In genomic region chr11:32488808-32489670, GRCm38 (mm10) we compare ENCODE assay signal across 13 mouse cellular contexts. TPM values are rescaled to one million over a fixed set of nuclear protein-coding genes. Genes with fewer than 3 reads are reported as not detected.
DNase-seq lines count a peak whose midpoint lies in the region; ATAC-seq and TF ChIP-seq lines count a peak whose summit lies in the region.
"Had no signal": no experiment of that assay in that cellular context is flagged by ENCODE, and none has a peak within 500 bp of the region (broad histone marks: within the 10 kb centered on the region; RNA-seq: fewer than 3 reads in every experiment).

No protein-coding gene starts in this region.

- H3K27me3 ChIP-seq in lung, embryonic 15.5 days = no peaks in the 10 kb centered on the region
- peaks cover 5% of the 10 kb centered on the region; the same call in 1 of the 2 replicates for H3K27me3 ChIP-seq in G1E (ENCODE audit: insufficient read depth, low read length)
- no peaks in the 10 kb centered on the region for H3K27me3 ChIP-seq in splenic B cell, adult 2 months (ENCODE audit: control insufficient read depth, insufficient read depth, low read length, poor library complexity, severe bottlenecking)

- H3K4me1 ChIP-seq in lung, embryonic 15.5 days = peaks cover 26% of the 10 kb centered on the region
- H3K4me1 ChIP-seq in G1E (ENCODE audit: insufficient read depth, low read depth, low read length) = no peaks in the 10 kb centered on the region
- H3K4me1 ChIP-seq in embryonic fibroblast, embryonic 13.5 days (ENCODE audit: control insufficient read depth, insufficient read depth, low read length) = peaks cover 4% of the 10 kb centered on the region; the same call in 1 of the 2 replicates

- no peak overlapping the region for H3K4me3 ChIP-seq in lung, embryonic 15.5 days
- no peak overlapping the region for H3K4me3 ChIP-seq in G1E (ENCODE audit: low read depth, low read length)
- H3K4me3 ChIP-seq in embryonic fibroblast, embryonic 13.5 days (ENCODE audit: insufficient read depth, low read length) = no peak overlapping the region
- H3K4me3 ChIP-seq: layer of hippocampus, adult 2 months had no signal

- TF ChIP-seq POLR2A in embryonic fibroblast, embryonic 13.5 days (IDR thresholded peaks at IDR 0.05; ENCODE audit: low read depth, low read length) = no peak

- peak overlapping the region; percentile 72 for H3K27ac ChIP-seq in lung, embryonic 15.5 days
- peak overlapping the region; percentile 73 for H3K27ac ChIP-seq in embryonic fibroblast, embryonic 13.5 days (ENCODE audit: insufficient read depth, low read length)
- H3K27ac ChIP-seq: layer of hippocampus, adult 2 months had no signal

- WGBS in lung, embryonic 15.5 days = 49% methylated on average over 5 of the region's 5 CpGs

- peak; percentile 67 for ATAC-seq in lung, embryonic 15.5 days (ENCODE audit: borderline replicate concordance, extremely low read depth, low FRiP score, low TSS enrichment)
- ATAC-seq in G1E (ENCODE audit: extremely low read depth, insufficient number of reproducible peaks, low FRiP score, poor library complexity, severe bottlenecking) = 0 out of 2 replicates have a peak, but pooled peaks have one; percentile 22

- no peak for TF ChIP-seq CTCF in G1E (IDR thresholded peaks at IDR 0.05; ENCODE audit: low read depth, low read length)
- TF ChIP-seq CTCF in embryonic fibroblast, embryonic 13.5 days (IDR thresholded peaks at IDR 0.05; ENCODE audit: borderline replicate concordance, insufficient read depth, low read length) = no peak

- no peak overlapping the region for H3K9ac ChIP-seq in lung, embryonic 15.5 days

- H3K9me3 ChIP-seq in lung, embryonic 15.5 days = no peaks in the 10 kb centered on the region
- H3K9me3 ChIP-seq in G1E (replicated peaks) = no peaks in the 10 kb centered on the region

- H3K4me2 ChIP-seq in lung, embryonic 15.5 days = no peak overlapping the region
- H3K4me2 ChIP-seq: liver, embryonic 11.5 days had no signal

- no peaks in the 10 kb centered on the region for H3K36me3 ChIP-seq in lung, embryonic 15.5 days
- no peaks in the 10 kb centered on the region for H3K36me3 ChIP-seq in G1E (replicated peaks)
- H3K36me3 ChIP-seq in splenic B cell, adult 2 months (ENCODE audit: control insufficient read depth, insufficient read depth, low read length, poor library complexity, severe bottlenecking) = no peaks in the 10 kb centered on the region

- DNase-seq in lung, adult 18-20 months = no peak
- DNase-seq in G1E (ENCODE audit: low spot score) = no peak
- peak; percentile 73 for DNase-seq in splenic B cell, adult 2 months (ENCODE audit: low read depth, low spot score)
- DNase-seq in right cerebral cortex, adult 2 months (ENCODE audit: low spot score in 2 of 2) = no peak
- DNase-seq in adrenal gland, postnatal 4 days (ENCODE audit: low spot score in 2 of 2) = no peak
- DNase-seq: heart, postnatal 10 days; right cerebral cortex, adult 18-20 months; thymus, postnatal 36 days had no signal

RNA-seq across cellular contexts. Expression of gene Ubtd2, which starts 33.9 kb away (rescaled TPM):
- 46.8 and 48.4 TPM in 2 replicates for polyA plus RNA-seq in lung, embryonic 15.5 days (2015; fragmentation: Nextera tagmentation; extraction: Ambion mirVana)
- total RNA-seq in G1E (2014; fragmentation: Nextera tagmentation) (not detected in 2 replicates), G1E (2017) (0.11 and 0.46 TPM in 2 replicates)
- polyA plus RNA-seq in G1E (2012) = 0.29 and 0.33 TPM in 2 replicates
- polyA plus RNA-seq in embryonic fibroblast, embryonic 13.5 days (2011; ENCODE audit: insufficient read length, low read depth, missing spikeins) = 37.1 and 47.0 TPM in 2 replicates
- 10 to 100 TPM; 26.1 to 30.9 TPM for total RNA-seq in adrenal gland, postnatal 4 days (2021)

RNA-seq across cellular contexts. Expression of gene Efcab9, which starts 42.8 kb away (rescaled TPM):
- 0.58 and 0.81 TPM in 2 replicates for polyA plus RNA-seq in lung, embryonic 15.5 days (2015; fragmentation: Nextera tagmentation; extraction: Ambion mirVana)
- total RNA-seq in G1E (2014; fragmentation: Nextera tagmentation) (1.4 and 4.6 TPM in 2 replicates), G1E (2017) (3.5 and 5.5 TPM in 2 replicates)
- 0.12 TPM in 1 of 2 replicates, not detected in the other for polyA plus RNA-seq in G1E (2012)
- 0.75 TPM in 1 of 2 replicates, not detected in the other for polyA plus RNA-seq in embryonic fibroblast, embryonic 13.5 days (2011; ENCODE audit: insufficient read length, low read depth, missing spikeins)
- 1 to 10 TPM in 1 of 2 experiments, under 1 TPM in 1; 0.42 to 1.6 TPM for total RNA-seq in adrenal gland, postnatal 4 days (2021)
- polyA plus RNA-seq: brain, embryonic 14.5 days had no signal

RNA-seq across cellular contexts. Expression of gene Stk10, which starts 44.1 kb away (rescaled TPM):
- polyA plus RNA-seq in lung, embryonic 15.5 days (2015; fragmentation: Nextera tagmentation; extraction: Ambion mirVana) = 1.9 and 2.9 TPM in 2 replicates
- total RNA-seq in G1E (2014; fragmentation: Nextera tagmentation) (31.0 and 31.4 TPM in 2 replicates), G1E (2017) (47.5 and 52.1 TPM in 2 replicates)
- 30.1 and 36.0 TPM in 2 replicates for polyA plus RNA-seq in G1E (2012)
- polyA plus RNA-seq in embryonic fibroblast, embryonic 13.5 days (2011; ENCODE audit: insufficient read length, low read depth, missing spikeins) = 4.4 and 6.1 TPM in 2 replicates
- 10 to 100 TPM in 1 of 2 experiments, 1 to 10 TPM in 1; 9.0 to 11.5 TPM for total RNA-seq in adrenal gland, postnatal 4 days (2021)

Comparison
In these comparisons a context has a peak if more than half of its experiments do, and no peak if none do; other contexts are left out.
1. RNA of gene Ubtd2, which starts 33.9 kb away (polyA plus RNA-seq): 37.1 to 47.0 TPM in embryonic fibroblast, embryonic 13.5 days and 46.8 to 48.4 TPM in lung, embryonic 15.5 days; 0.29 to 0.33 TPM in G1E; every median in the first group is over 10 times any median in the second.